Mouse (Mus musculus) thymus, adult 18-20 months (tissue): ENCODE measurements around the gene Tmbim6.

Source experiments
- DNase-seq, 2 experiments: peaks; one replicate each; pipeline ENCODE4 v3.0.0; 2022; ENCODE audit warnings: mixed read lengths in 2 of 2

The Tmbim6 gene

DNA sequence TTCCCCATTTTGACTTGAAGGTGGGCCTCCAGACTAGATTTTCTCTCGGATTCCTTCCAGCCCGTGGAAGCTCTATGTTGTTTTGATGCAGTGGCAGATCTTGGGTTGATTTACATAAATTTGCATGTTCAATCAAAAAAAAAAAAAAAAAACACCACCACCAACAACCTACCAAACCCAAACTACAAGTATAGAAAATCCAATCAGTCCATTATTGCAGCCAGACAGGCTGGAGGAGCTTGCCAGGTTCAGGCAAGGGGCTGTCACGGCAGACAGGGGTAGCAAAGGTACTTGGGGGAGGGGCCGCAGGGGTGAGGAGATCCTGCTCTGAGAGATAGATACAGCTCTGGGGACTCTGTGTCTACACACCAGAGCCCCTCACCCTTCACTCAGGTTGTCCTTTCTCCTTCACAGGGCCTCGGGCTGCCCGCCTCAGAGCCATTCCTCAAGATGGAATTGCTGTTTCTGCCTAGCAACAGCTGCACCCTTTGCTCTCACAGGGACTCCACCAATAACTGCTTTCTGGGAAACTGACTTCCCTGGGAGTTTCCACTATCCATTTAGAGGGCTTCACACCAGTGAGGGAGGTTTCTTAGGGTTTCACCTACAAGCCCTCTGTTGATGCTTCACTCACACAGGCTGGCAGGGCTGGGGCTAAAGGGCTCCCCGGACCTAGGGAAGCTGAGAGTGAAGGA, 62.0 kb downstream of the Tmbim6 start:
- no peak for DNase-seq

DNA sequence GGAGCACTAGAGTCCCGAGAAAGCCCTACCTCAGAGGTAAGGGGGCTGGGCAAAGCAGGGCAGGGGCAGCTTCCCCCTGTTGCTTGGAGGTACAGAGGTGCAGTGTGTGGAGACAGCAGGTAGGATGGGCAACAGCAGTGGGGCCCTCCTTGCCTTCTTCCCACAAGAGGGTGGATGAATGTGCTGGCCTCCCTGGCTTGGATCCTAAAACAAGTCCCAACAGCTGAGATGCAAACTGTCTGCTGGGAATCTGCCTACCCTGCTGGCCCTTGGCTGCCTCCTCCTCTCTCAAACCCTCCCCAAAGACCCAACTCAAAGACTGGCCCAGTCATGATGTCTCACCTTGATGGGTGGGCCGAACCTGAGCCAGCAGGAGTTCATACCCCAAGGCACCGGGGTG, 62.7 kb downstream of the Tmbim6 start:
- no peak for DNase-seq

DNA sequence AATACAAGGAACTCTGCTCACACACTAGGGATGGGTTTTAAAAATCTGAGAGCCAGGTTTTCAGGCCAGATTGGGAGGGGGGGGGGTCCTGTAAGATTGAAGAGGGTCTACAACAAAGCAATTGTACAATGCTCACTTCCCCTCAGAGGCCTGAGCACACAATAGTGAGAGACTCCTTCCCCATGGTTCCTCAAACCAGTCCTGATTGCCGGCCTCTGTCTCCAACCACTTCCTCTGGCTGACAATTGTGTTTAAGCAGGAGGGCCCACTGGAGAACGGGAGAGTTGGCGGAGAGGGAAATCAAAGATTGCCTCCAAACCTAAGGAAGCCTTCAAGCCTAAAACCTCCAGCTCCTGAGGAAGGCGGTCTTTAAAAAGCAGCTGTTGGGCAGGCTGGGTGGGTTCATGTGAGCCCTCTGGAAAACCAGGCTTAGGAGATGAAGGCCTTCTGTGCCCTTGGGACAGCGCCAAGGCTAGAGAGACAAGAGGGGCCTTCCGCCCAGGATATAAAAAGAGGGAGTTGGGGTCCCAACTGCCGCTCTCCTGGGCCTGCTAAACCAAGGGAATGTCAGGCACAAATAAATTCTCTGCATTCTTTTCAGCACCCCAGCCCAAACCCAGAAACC, 63.8 kb downstream of the Tmbim6 start:
- DNase-seq = no peak

DNA sequence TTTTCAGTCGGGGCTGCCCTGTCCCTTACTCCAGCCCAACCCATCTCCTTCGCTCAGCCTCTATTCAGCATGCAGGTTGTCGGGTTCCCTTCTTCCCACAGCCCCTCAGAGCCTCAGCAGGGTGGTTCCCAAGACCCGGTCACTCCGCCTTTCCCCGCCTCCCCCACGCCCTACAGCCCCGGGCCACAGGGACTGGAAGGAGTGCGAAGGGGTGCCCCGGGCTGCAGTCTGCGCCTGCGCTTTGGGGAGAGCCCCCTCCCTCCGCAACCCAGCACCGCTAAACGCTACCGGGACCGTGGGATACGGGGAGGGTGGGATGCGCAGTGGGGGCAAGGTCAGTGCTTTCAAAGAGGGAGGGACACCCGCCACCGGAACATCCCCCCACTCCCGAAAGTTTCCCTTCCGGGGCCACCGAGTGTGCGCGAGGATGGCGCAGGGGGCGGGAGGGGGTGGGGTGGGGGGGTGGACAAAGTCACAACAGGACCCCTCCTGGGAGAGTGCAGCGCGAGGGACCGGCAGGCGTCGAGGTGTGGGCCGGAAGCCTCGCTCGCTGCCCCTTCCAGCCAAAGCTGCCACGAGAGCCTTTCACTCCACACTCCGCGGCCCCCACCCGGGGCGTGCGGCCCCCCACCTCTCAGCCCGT, 64.4 kb downstream of the Tmbim6 start:
- DNase-seq = peak; percentile 56 to 59

DNA sequence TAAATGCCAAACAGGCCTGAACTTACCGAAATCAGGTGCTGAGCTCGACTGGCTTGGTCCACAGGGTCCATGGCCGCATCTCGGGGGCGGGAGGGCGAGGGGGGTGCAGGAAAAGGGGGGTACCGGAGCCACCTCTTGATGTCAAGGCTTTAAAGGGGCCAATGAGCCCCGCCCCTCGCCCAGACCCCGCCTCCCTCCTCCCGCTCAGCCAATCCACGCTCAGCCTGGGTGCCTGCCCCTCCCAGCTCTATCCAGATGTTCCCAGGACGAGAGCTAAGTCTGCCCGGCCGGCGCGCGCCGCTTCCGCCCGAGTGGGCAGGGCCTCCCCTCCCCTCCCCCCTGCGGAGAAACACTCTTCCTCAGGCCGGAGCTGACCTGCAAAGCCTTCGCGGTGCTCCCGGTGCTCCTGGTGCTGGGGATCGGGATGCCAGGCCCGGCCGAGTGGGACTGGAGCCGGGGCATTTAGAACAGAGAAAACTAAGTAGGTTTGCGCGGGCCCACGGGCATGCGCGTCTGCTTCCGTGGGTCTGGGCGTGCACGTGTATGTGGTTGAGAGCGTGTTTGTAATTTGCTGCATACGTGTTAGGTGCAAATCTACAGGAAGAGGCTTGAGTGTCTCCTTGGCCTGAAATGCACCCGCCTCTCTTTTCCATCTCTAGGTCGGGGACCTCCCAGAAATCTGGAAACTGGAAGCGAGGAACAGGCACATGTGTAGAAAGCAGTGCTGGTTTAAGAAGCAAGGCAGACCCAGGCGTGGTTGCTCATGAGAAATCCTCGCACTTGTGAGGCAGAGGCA, 65.1 kb downstream of the Tmbim6 start, which contains the start of gene Nckap5l:
Gene Nckap5l, minus strand, starts transcription at position 143 of the 796 bp plus-strand sequence.
- DNase-seq = peak; percentile 89 to 91
